Comparison of ENCODE assay signal across 8 mouse cellular contexts in genomic region chr19:12517671-12518540, GRCm38 (mm10). TPM values are rescaled to one million over a fixed set of nuclear protein-coding genes. Genes with fewer than 3 reads are reported as not detected.
DNase-seq lines count a peak whose midpoint lies in the region; ATAC-seq lines count a peak whose summit lies in the region.

No protein-coding gene starts in this region.

- ATAC-seq in activated CD4-positive, CD25-positive, alpha-beta regulatory T cell, adult 4 months: peak; percentile 86
- ATAC-seq in inflammation-experienced regulatory T-cells, adult 6 months: peak; percentile 88
- ATAC-seq in erythroid progenitor cell, adult 5-6 weeks (replicated peaks; ENCODE audit: low FRiP score, poor library complexity, severe bottlenecking): no peak

- intact Hi-C loops in gastrocnemius, postnatal 14 days (cut with DNase I; ENCODE audit: low total_unique reads): no loop called here
- intact Hi-C loops in left cerebral cortex, postnatal 10 days (cut with DNase I): loop anchor here (2.0 kb wide), 2 partner anchors 75 to 279 kb away; partner anchors contain the start of genes Lpxn and Zfp91

- H3K36me3 ChIP-seq in megakaryocyte, embryonic 14.5 days (replicated peaks; ENCODE audit: low read length): no peaks in the 10 kb centered on the region

- peaks cover 6% of the 10 kb centered on the region for H3K4me1 ChIP-seq in megakaryocyte, embryonic 14.5 days

- peak overlapping the region; percentile 94 for H3K4me3 ChIP-seq in megakaryocyte, embryonic 14.5 days (replicated peaks)

- H3K27me3 ChIP-seq in megakaryocyte, embryonic 14.5 days (replicated peaks): peaks cover 12% of the 10 kb centered on the region

- DNase-seq in cerebellum, postnatal 4 days (ENCODE audit: low spot score in 2 of 2): peak; percentile 29 to 52
- DNase-seq in gastrocnemius, postnatal 14 days: peak; percentile 30
- peak; percentile 56 to 77 for DNase-seq in left cerebral cortex, postnatal 10 days (ENCODE audit: extremely low spot score in 1 of 2, low spot score in 2 of 2)
- DNase-seq in right cerebral cortex, postnatal 14 days: peak; percentile 30

- no peaks in the 10 kb centered on the region for H3K9me3 ChIP-seq in megakaryocyte, embryonic 14.5 days

RNA-seq across cellular contexts. Expression of gene Dtx4, which starts 16.7 kb away (rescaled TPM):
- 1 to 10 TPM; 3.5 to 3.7 TPM for polyA plus RNA-seq in activated CD4-positive, CD25-positive, alpha-beta regulatory T cell, adult 4 months (2017; shearing (Covaris generic))
- 10 to 100 TPM; 10.1 to 14.1 TPM for total RNA-seq in gastrocnemius, postnatal 14 days (2021)
- polyA plus RNA-seq in inflammation-experienced regulatory T-cells, adult 6 months (2017; shearing (Covaris generic)): 10 to 100 TPM in 2 of 3 experiments, under 1 TPM in 1; 0.96 to 13.7 (median 11.0) TPM
- total RNA-seq in left cerebral cortex, postnatal 10 days (2021): 10 to 100 TPM; 60.3 to 75.4 TPM
- 1.9 and 2.5 TPM in 2 replicates for polyA plus RNA-seq in megakaryocyte, embryonic 14.5 days (2012; ENCODE audit: insufficient read depth, low replicate concordance)
- total RNA-seq in erythroid progenitor cell, adult 5-6 weeks (2015; ENCODE audit: low replicate concordance): 5.8 and 7.1 TPM in 2 replicates
- total RNA-seq in erythroid progenitor cell, adult 5-6 weeks (2017; ENCODE audit: low replicate concordance): 1.2 and 2.6 TPM in 2 replicates

RNA-seq across cellular contexts. Expression of gene Fam111a, which starts 27.6 kb away (rescaled TPM):
- 10 to 100 TPM; 41.0 to 41.8 TPM for polyA plus RNA-seq in activated CD4-positive, CD25-positive, alpha-beta regulatory T cell, adult 4 months (2017; shearing (Covaris generic))
- total RNA-seq in gastrocnemius, postnatal 14 days (2021): 1 to 10 TPM; 3.9 to 5.5 TPM
- 10 to 100 TPM; 38.8 to 73.2 (median 42.7) TPM for polyA plus RNA-seq in inflammation-experienced regulatory T-cells, adult 6 months (2017; shearing (Covaris generic))
- total RNA-seq in left cerebral cortex, postnatal 10 days (2021): 1 to 10 TPM; 3.7 to 3.9 TPM
- 1.7 TPM in 1 of 2 replicates, not detected in the other for polyA plus RNA-seq in megakaryocyte, embryonic 14.5 days (2012; ENCODE audit: insufficient read depth, low replicate concordance)
- 154 and 179 TPM in 2 replicates for total RNA-seq in erythroid progenitor cell, adult 5-6 weeks (2015; ENCODE audit: low replicate concordance)
- total RNA-seq in erythroid progenitor cell, adult 5-6 weeks (2017; ENCODE audit: low replicate concordance): 182 and 186 TPM in 2 replicates

RNA-seq across cellular contexts. Expression of gene Mpeg1, which starts 57.3 kb away (rescaled TPM):
- polyA plus RNA-seq in activated CD4-positive, CD25-positive, alpha-beta regulatory T cell, adult 4 months (2017; shearing (Covaris generic)): under 1 TPM in 1 of 2 experiments, not detected in 1; 0.28 TPM
- 1 to 10 TPM; 1.5 to 1.6 TPM for total RNA-seq in gastrocnemius, postnatal 14 days (2021)
- under 1 TPM in 2 of 3 experiments, not detected in 1; 0.17 to 0.97 TPM for polyA plus RNA-seq in inflammation-experienced regulatory T-cells, adult 6 months (2017; shearing (Covaris generic))
- 1 to 10 TPM; 4.8 to 5.1 TPM for total RNA-seq in left cerebral cortex, postnatal 10 days (2021)
- 6.5 TPM in 1 of 2 replicates, not detected in the other for polyA plus RNA-seq in megakaryocyte, embryonic 14.5 days (2012; ENCODE audit: insufficient read depth, low replicate concordance)
- 61.6 and 71.0 TPM in 2 replicates for total RNA-seq in erythroid progenitor cell, adult 5-6 weeks (2015; ENCODE audit: low replicate concordance)
- total RNA-seq in erythroid progenitor cell, adult 5-6 weeks (2017; ENCODE audit: low replicate concordance): 23.0 and 36.1 TPM in 2 replicates

Comparison
In these comparisons a context has a peak if more than half of its experiments do, and no peak if none do; other contexts are left out.
1. RNA of gene Dtx4, which starts 16.7 kb away (total RNA-seq): 60.3 to 75.4 TPM in left cerebral cortex, postnatal 10 days; 10.1 to 14.1 TPM in gastrocnemius, postnatal 14 days and 1.2 to 7.1 TPM in erythroid progenitor cell, adult 5-6 weeks; every median in the first group is over 4 times any median in the second.
2. RNA of gene Fam111a, which starts 27.6 kb away (total RNA-seq): 154 to 186 TPM in erythroid progenitor cell, adult 5-6 weeks; 3.9 to 5.5 TPM in gastrocnemius, postnatal 14 days and 3.7 to 3.9 TPM in left cerebral cortex, postnatal 10 days; every median in the first group is over 10 times any median in the second.
3. Peak in every context shown above with its lines, with median percentiles within 50 percentile points of each other: DNase-seq.